Mouse (Mus musculus): ENCODE data around the gene Hdac9.

DNA sequence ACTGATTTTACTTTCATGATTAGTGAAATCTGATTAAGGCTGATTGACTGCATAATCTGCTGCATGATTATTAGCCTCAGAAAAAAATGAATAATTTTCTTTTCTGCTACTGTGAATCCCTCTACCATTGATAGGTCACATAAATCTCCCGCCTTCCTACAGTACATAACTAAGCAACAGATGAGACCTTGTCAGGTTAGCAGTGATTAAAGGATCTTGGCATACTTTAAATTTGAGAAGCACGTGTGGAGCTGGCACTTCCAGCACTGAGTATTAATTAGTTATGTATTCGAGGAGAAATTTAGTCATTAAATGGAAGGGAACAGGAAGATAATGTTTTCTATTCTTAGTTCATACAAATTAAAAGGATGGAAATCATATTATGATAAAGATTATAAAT, 347.8 kb downstream of the Hdac9 start:
- TF ChIP-seq CTCF (IDR thresholded peaks at IDR 0.05; ENCODE audit: low read depth) = no peak
- no peak for TF ChIP-seq EP300 (optimal IDR thresholded peaks at IDR 0.05)

Data from stomach, postnatal 0 days (tissue).